Mouse (Mus musculus) embryonic facial prominence, embryonic 14.5 days (tissue): ENCODE measurements at regions not wholly inside any gene's neighbourhood (a gene's known extent, or its start where the extent isn't known, plus 50 kb on each side); places are given as distances from the start of the nearest gene placed in this dataset.

Source experiments
- ATAC-seq: fragments of 200-750 bp; cut with Nextera tagmentation; 2 replicates; pipeline ENCODE4 v1.8.0; 2017; ENCODE audit warnings: low read depth, moderate number of reproducible peaks, moderate TSS enrichment
- DNase-seq: peaks from one replicate; pipeline ENCODE4 v3.0.0-alpha.2; 2015; ENCODE audit warnings: low spot score
- H3K27ac ChIP-seq: fragments of 300-500 bp; sonication (generic); replicated peaks from 2 replicates; pipeline ENCODE4 v1.5.1; 2014; ENCODE audit warnings: low read depth, mild to moderate bottlenecking, low read length, moderate library complexity
- H3K27me3 ChIP-seq: fragments of 300-500 bp; sonication (generic); replicated peaks from 2 replicates; pipeline ENCODE4 v1.6.1; 2014; ENCODE audit warnings: low read length; ENCODE audit not compliant: control insufficient read depth, insufficient read depth
- H3K36me3 ChIP-seq: fragments of 300-500 bp; sonication (generic); 2 replicates; pipeline ENCODE4 v1.6.1; 2014; ENCODE audit warnings: low read length, mixed read lengths; ENCODE audit not compliant: control insufficient read depth, insufficient read depth
- H3K4me1 ChIP-seq: fragments of 300-500 bp; sonication (generic); 2 replicates; pipeline ENCODE4 v1.6.1; 2014; ENCODE audit warnings: antibody characterized with exemption, low read length; ENCODE audit not compliant: control insufficient read depth, insufficient read depth
- H3K4me2 ChIP-seq: fragments of 300-500 bp; sonication (generic); 2 replicates; pipeline ENCODE4 v1.6.1; 2014; ENCODE audit warnings: low read depth, mild to moderate bottlenecking, low read length, moderate library complexity, mixed read lengths
- H3K4me3 ChIP-seq: fragments of 300-500 bp; sonication (generic); 2 replicates; pipeline ENCODE4 v1.5.1; 2014; ENCODE audit warnings: low read depth, mild to moderate bottlenecking, low read length
- H3K9ac ChIP-seq: fragments of 300-500 bp; sonication (generic); 2 replicates; pipeline ENCODE4 v1.6.1; 2014; ENCODE audit warnings: low read depth, mild to moderate bottlenecking, low read length, moderate library complexity, mixed read lengths
- H3K9me3 ChIP-seq: fragments of 300-500 bp; sonication (generic); 2 replicates; pipeline ENCODE4 v1.6.1; 2016; ENCODE audit warnings: low read length; ENCODE audit not compliant: control insufficient read depth
- WGBS: fragments of 180-500 bp; shearing (Covaris S2); extraction: QIAGEN DNeasy Blood & Tissue Kit; methylation state at CpG from one replicate; pipeline ENCODE4 v1.1.7; 2014; 5-methylcytosine and 5-hydroxymethylcytosine counted together

GRCm38 (mm10) chr15:69222391-69222790 is 2721.7 kb upstream of the Lrrc6 start:
- no peak overlapping the region for H3K9ac ChIP-seq
- H3K27ac ChIP-seq: no peak overlapping the region
- H3K4me3 ChIP-seq: no peak overlapping the region
- H3K36me3 ChIP-seq: no peaks in the 10 kb centered on the region
- no peaks in the 10 kb centered on the region for H3K9me3 ChIP-seq
- WGBS: 74% methylated on average over 1 of the region's 1 CpGs
- no peaks in the 10 kb centered on the region for H3K4me1 ChIP-seq
- H3K27me3 ChIP-seq: no peaks in the 10 kb centered on the region
- H3K4me2 ChIP-seq: no peak overlapping the region
- DNase-seq (no peak), ATAC-seq (no peak)
